Mouse (Mus musculus): ENCODE measurements around the gene Card14. TPM values are rescaled to one million over a fixed set of nuclear protein-coding genes. Genes with fewer than 3 reads are reported as not detected.
A peak's percentile ranks its signal among the peaks of the same experiment; 100 is the strongest.

Gene Card14
- total and polyA plus RNA-seq, 3 experiments = 0.16 to 1.1 TPM; not detected in 1

- dilution Hi-C loops (cut with MboI; ENCODE audit: extremely low pct_ligation_motif_present, extremely low pct_unique_long_range_greater_than_20kb, low sequenced_read_pairs) (no loop called here), in situ Hi-C loops (cut with MboI; ENCODE audit: low pct_ligation_motif_present, low pct_unique_long_range_greater_than_20kb, low sequenced_read_pairs) (no loop called here)
- peak overlapping the region; percentile 67 for H3K4me2 ChIP-seq (ENCODE audit: insufficient read depth, low read depth, poor library complexity, severe bottlenecking)
- H3K4me3 ChIP-seq (replicated peaks in 1 of 3; ENCODE audit: low read depth in 2 of 3, low read length in 2 of 3, poor library complexity in 1 of 3) = peak overlapping the region; percentile 74 to 95 (median 87)
- no peaks in the 10 kb centered on the region for H3K9me3 ChIP-seq (replicated peaks; ENCODE audit: low read length)
- peak; percentile 39 for DNase-seq (ENCODE audit: extremely low read depth)
- H3K9ac ChIP-seq (ENCODE audit: insufficient read depth, low read depth) = peak overlapping the region; percentile 84
- H3K79me2 ChIP-seq (replicated peaks; ENCODE audit: control insufficient read depth, extremely low read depth, insufficient read depth, poor library complexity, severe bottlenecking) = no peaks in the 10 kb centered on the region
- peaks cover 16 to 24% of the 10 kb centered on the region in 2 experiments for H3K4me1 ChIP-seq (ENCODE audit: control insufficient read depth in 1 of 2, insufficient read depth in 2 of 2)
- H3K36me3 ChIP-seq (replicated peaks in 1 of 2; ENCODE audit: control insufficient read depth in 1 of 2, insufficient read depth in 1 of 2, low read length in 1 of 2) = peaks cover 18 to 50% of the 10 kb centered on the region in 2 experiments
- TF ChIP-seq CHD2 (IDR thresholded peaks at IDR 0.05; ENCODE audit: low read length) (no peak), POLR2AphosphoS2 (IDR thresholded peaks at IDR 0.05; ENCODE audit: low read depth, low read length) (no peak), NELFE (IDR thresholded peaks at IDR 0.05; ENCODE audit: low read depth, low read length) (peak; percentile 18; the same call in 1 of the 2 replicates), CHD1 (IDR thresholded peaks at IDR 0.05; ENCODE audit: low read depth, low read length) (0 out of 2 replicates have a peak, but pooled peaks have one; percentile 20), HCFC1 (IDR thresholded peaks at IDR 0.05; ENCODE audit: low read depth, low read length) (no peak), ZKSCAN1 (IDR thresholded peaks at IDR 0.05; ENCODE audit: borderline replicate concordance, low read depth, low read length) (no peak), IRF4 (IDR thresholded peaks at IDR 0.05; ENCODE audit: low read depth, low read length) (no peak), EP300 (IDR thresholded peaks at IDR 0.05; ENCODE audit: low read length) (0 out of 2 replicates have a peak, but pooled peaks have one; percentile 30), UBTF (IDR thresholded peaks at IDR 0.05; ENCODE audit: low read depth, low read length) (peak; percentile 7; the same call in 1 of the 2 replicates), NRF1 (IDR thresholded peaks at IDR 0.05; ENCODE audit: low read depth, low read length) (no peak), MYC (IDR thresholded peaks at IDR 0.05; ENCODE audit: low read depth, low read length) (0 out of 2 replicates have a peak, but pooled peaks have one; percentile 24), RCOR1 (conservative IDR thresholded peaks at IDR 0.05; ENCODE audit: low read depth, low read length) (no peak), MXI1 (IDR thresholded peaks at IDR 0.05; ENCODE audit: low read depth, low read length) (no peak), ELF1 (IDR thresholded peaks at IDR 0.05; ENCODE audit: low read depth, low read length) (peak; percentile 51; the same call in 1 of the 2 replicates), BHLHE40 (IDR thresholded peaks at IDR 0.05; ENCODE audit: low read depth, low read length) (peak; percentile 61), ZC3H11A (IDR thresholded peaks at IDR 0.05; ENCODE audit: low read depth, low read length) (no peak)
- H3K27me3 ChIP-seq (replicated peaks) = no peaks in the 10 kb centered on the region
- no peak overlapping the region for H3K27ac ChIP-seq (ENCODE audit: insufficient read depth, low read depth)
These were observed 47.4 kb downstream of the Card14 start for GRCm38 (mm10) chr11:119354798-119355442.

GRCm38 (mm10) chr11:119355443-119356385, 48.1 kb downstream of the Card14 start, which contains the start of the genes Sgsh and Slc26a11:
Gene Sgsh (minus strand): TSS chr11:119355536.
Gene Slc26a11 (plus strand): TSS chr11:119355557.
- Histone ChIP-seq H3K27me3 (replicated peaks) (no peaks in the 10 kb centered on the region), H3K4me3 (replicated peaks in 1 of 3; ENCODE audit: low read depth in 2 of 3, low read length in 2 of 3, poor library complexity in 1 of 3) (peak within 1 kb of the TSS; percentile 74 to 95 (median 87)), H3K36me3 (replicated peaks in 1 of 2; ENCODE audit: control insufficient read depth in 1 of 2, insufficient read depth in 1 of 2, low read length in 1 of 2) (peaks cover 12 to 46% of the 10 kb centered on the region in 2 experiments), H3K4me2 (ENCODE audit: insufficient read depth, low read depth, poor library complexity, severe bottlenecking) (peak within 1 kb of the TSS; percentile 73), H3K9ac (ENCODE audit: insufficient read depth, low read depth) (peak within 1 kb of the TSS; percentile 84), H3K9me3 (replicated peaks; ENCODE audit: low read length) (no peaks in the 10 kb centered on the region), H3K27ac (ENCODE audit: insufficient read depth, low read depth) (no peak within 1 kb of the TSS), H3K79me2 (replicated peaks; ENCODE audit: control insufficient read depth, extremely low read depth, insufficient read depth, poor library complexity, severe bottlenecking) (no peaks in the 10 kb centered on the region), H3K4me1 (ENCODE audit: control insufficient read depth in 1 of 2, insufficient read depth in 2 of 2) (peaks cover 16 to 24% of the 10 kb centered on the region in 2 experiments)
- in situ Hi-C loops (cut with MboI; ENCODE audit: low pct_ligation_motif_present, low pct_unique_long_range_greater_than_20kb, low sequenced_read_pairs) (no loop called here), dilution Hi-C loops (cut with MboI; ENCODE audit: extremely low pct_ligation_motif_present, extremely low pct_unique_long_range_greater_than_20kb, low sequenced_read_pairs) (no loop called here)
- peak; percentile 71 for DNase-seq (ENCODE audit: extremely low read depth)
- TF ChIP-seq ZC3H11A (IDR thresholded peaks at IDR 0.05; ENCODE audit: low read depth, low read length) = no peak
- TF ChIP-seq MAFK (IDR thresholded peaks at IDR 0.05; ENCODE audit: insufficient replicate concordance, low read length) = peak; percentile 35; the same call in 1 of the 2 replicates
- TF ChIP-seq EP300 (IDR thresholded peaks at IDR 0.05; ENCODE audit: low read length) = no peak
- no peak for TF ChIP-seq ZKSCAN1 (IDR thresholded peaks at IDR 0.05; ENCODE audit: borderline replicate concordance, low read depth, low read length)
- TF ChIP-seq GABPA (IDR thresholded peaks at IDR 0.05; ENCODE audit: insufficient replicate concordance, low read depth, low read length) = no peak
- no peak for TF ChIP-seq MYC (IDR thresholded peaks at IDR 0.05; ENCODE audit: low read depth, low read length)
- TF ChIP-seq ELF1 (IDR thresholded peaks at IDR 0.05; ENCODE audit: low read depth, low read length) = peak; percentile 85
- peak; percentile 59 for TF ChIP-seq HCFC1 (IDR thresholded peaks at IDR 0.05; ENCODE audit: low read depth, low read length)
- TF ChIP-seq USF2 (conservative IDR thresholded peaks at IDR 0.05; ENCODE audit: low read depth, low read length) = peak; percentile 89
- TF ChIP-seq BHLHE40 (IDR thresholded peaks at IDR 0.05; ENCODE audit: low read depth, low read length) = peak; percentile 96
- peak; percentile 93 for TF ChIP-seq SIN3A (IDR thresholded peaks at IDR 0.05; ENCODE audit: low read length)
- peak; percentile 78 for TF ChIP-seq TCF12 (IDR thresholded peaks at IDR 0.05; ENCODE audit: low read depth, low read length)
- TF ChIP-seq JUND (conservative IDR thresholded peaks at IDR 0.05; ENCODE audit: low read depth, low read length) = no peak
- no peak for TF ChIP-seq ETS1 (conservative IDR thresholded peaks at IDR 0.05; ENCODE audit: low read depth, low read length)
- TF ChIP-seq USF1 (IDR thresholded peaks at IDR 0.05; ENCODE audit: low read depth, low read length) = peak; percentile 94
- TF ChIP-seq MAX (IDR thresholded peaks at IDR 0.05; ENCODE audit: low read length) = peak; percentile 95
- TF ChIP-seq CHD2 (IDR thresholded peaks at IDR 0.05; ENCODE audit: low read length) = no peak
- TF ChIP-seq UBTF (IDR thresholded peaks at IDR 0.05; ENCODE audit: low read depth, low read length) = no peak
- TF ChIP-seq ZMIZ1 (IDR thresholded peaks at IDR 0.05; ENCODE audit: low read depth, low read length) = peak; percentile 64

Data from CH12.LX (cell line).